Mouse (Mus musculus): ENCODE results near the gene Ltb.

GRCm38 (mm10) chr17:35200398-35200797, 6.2 kb downstream of the Ltb start:
- TF ChIP-seq CTCF (IDR thresholded peaks at IDR 0.05; ENCODE audit: extremely low read depth, insufficient read depth, insufficient read length, insufficient replicate concordance) (no peak), POLR2A (IDR thresholded peaks at IDR 0.05; ENCODE audit: low read depth, low read length) (no peak)

Data from spleen, adult 2 months (tissue).